Mouse (Mus musculus) kidney, postnatal 4 days (tissue): Measurements from ENCODE around the gene Tenm2.

Experiments
- DNase-seq, 2 experiments: peaks; one replicate each; pipeline ENCODE4 v3.0.0; 2021; ENCODE audit warnings: mixed read lengths in 2 of 2

Gene Tenm2

DNA sequence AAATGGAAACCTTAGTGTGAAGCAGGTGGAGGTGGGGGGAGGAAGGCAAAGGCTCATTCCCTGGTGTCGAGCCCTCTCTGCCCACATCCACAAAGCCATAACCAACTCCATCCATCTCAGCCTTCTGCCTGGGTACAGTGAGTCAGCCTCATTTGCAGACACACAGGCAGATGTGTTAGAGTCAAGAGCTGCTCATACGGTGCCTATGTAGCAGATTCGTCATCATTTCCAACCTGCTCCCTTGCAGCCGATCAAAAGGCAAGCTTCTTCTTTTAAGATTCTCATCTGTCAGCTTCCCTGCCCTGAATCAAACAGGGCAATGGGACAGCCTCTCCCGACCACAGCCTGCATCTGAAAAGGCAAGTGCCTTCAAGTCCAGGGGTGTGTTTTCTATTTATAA lies 979.0 kb downstream of the Tenm2 start:
- no peak for DNase-seq

DNA sequence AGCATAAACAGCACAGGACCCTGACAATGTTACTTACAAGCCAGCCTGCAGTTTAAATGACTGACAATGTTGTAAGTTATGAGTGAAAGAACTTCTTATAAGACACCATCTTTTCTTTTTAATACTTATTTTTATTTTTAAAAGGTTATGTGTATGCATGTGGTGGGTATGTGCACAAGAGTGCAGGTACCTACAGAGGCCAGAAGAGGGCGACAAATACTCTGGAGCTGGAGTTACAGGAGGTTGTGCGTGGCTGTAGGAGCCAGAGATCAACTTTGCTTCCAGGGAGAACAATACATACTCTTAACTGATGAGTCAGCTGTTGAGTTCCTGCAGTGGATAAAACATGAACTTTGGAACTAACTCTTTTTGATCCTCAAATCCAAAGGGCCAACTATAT lies 981.7 kb downstream of the Tenm2 start:
- no peak for DNase-seq

DNA sequence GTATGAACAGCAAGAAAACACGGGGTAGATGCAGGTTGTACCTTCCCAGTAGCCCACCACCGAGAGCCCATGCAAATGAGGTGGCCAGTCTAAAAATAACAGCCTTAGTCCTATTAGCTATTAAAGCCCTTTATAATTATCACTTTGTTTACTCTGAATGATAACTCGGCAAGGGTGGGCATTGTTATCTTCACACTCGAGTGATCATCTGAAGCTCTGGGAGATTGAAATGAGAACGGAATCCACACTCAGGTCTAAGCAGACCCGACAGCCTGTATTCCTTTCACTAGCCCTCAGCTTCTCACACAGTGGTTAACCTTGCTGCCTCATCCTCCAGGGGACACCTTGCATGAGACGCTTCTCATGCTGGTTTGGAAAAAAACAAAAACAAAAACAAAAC lies 985.7 kb downstream of the Tenm2 start:
- no peak for DNase-seq

DNA sequence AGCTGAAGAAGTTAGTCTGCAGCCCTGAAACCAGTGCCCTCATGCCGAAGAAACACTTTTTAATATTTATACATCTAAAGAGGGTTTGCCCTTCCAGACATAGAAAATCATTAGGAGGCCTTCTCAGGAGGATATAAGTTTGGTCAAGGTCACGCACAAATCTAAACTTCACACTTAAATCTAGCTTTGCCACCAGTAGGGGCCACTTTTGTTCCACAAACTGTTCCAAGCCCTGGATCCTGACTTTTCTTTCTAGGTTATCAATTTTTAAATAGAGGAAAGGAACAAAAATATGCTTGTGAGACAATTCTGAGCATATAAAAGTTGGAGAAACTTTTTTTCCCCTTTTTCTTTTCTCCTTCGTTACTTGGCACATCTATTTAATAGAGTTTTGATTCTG lies 989.6 kb downstream of the Tenm2 start:
- no peak for DNase-seq

DNA sequence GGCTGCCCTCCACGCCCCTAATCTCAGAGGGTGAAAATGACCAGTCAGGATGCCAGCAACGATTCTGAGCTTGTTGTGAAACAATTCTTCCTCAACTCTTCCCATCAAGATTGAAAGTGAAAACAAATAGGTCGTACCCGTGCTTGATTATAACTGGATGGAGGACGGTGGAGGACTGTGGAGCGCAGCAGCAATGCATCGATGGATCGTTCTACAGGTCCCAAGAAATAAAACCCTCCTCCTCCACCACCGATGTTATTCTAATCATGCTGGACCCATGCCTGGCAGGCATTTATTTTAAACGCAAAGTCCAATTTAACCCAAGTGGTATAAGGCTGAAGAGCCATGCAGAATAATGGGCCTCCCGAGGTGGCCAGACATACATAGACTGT lies 991.3 kb downstream of the Tenm2 start:
- DNase-seq: no peak

DNA sequence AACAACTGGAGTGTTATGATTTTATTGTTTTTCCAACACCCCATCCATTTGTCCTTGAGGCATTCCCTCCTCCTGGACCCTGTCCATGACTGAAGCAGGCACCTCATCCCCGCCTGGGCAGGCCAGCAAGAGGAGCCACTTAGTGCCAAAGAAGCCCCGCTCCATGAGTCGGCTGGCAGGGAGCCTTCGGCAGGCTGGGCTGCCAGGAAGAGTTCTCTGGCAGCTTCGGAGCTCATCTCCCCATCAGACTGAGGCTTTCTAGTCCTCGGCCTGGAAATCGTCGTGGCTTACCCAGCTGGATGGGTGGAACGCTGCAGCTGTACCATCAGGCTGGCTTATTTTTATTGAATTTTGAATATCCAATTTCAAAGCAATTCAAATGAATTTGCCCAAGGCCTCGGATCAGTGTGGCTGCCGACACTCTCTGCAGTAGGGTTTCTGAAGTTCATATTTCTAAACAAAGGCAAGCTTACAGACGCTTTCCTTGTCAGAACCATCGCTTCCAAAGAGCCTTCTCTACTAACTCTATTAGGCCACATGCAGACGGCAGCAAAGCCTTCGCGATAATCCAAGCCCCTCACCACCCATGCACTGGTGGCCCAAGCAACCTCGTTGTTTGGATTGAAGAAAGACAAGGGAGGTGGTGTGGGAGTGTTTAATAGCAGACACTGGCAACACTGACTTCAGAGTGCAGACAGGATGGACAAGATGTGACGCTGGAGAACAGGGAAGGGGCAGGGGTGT lies 991.8 kb downstream of the Tenm2 start:
- no peak for DNase-seq

DNA sequence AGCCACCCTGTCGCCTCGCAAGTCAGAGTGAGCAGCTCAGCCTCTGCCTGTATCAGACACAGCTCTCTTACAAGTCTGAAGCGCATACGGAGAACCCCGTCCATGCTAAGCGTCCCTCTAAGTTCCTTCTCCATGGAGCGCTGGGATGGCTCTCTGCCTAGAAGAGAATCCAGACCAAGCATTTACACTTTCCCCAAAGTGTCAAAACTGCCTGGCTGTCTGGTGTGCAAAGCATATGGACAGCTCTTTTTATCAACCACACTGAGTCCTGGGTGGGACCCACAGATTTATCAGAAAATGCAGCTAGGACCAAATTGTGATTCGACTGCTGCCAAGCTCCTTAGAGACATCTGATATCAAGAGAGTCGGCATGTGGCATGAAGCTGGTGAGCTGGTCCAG lies 996.9 kb downstream of the Tenm2 start:
- no peak for DNase-seq

DNA sequence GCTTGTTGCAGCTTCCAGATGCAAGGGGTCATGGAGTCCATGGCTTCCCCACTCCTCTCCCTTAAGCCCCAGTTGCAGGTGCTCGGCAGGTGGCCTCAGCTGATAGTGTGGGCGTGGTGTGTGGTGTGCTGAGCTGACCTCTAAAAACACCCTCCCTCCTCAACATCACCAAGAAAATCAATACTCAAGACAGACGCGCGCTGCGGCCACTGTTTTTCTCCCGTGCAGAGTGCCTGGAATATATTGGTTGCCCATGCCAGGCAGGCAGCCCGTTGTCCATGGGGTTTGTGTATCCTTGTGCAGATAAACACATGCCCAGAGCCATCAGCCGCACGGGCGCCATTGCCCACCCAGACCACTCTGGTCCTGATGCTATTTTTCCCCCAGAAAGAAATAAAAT lies 1007.1 kb downstream of the Tenm2 start:
- DNase-seq: no peak

DNA sequence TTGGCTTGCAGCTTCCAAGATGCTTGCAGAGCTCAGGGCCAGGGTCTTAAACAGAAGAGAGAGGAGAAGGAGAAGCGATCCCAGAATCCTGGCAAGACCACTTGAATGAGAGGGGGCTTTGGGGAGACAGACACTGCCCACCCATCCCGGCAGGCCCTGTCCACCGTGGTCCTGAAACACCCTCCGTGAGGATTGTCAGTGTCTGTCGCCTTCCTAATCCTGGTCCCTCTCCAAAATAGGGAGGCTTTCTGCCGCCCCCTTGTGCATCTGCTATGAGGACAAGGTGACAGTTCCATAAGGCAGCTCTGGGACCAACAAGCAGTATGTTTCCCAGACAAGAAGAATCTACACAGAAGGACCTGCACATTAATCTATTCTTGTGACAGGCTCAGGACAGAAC lies 1007.6 kb downstream of the Tenm2 start:
- DNase-seq: no peak

DNA sequence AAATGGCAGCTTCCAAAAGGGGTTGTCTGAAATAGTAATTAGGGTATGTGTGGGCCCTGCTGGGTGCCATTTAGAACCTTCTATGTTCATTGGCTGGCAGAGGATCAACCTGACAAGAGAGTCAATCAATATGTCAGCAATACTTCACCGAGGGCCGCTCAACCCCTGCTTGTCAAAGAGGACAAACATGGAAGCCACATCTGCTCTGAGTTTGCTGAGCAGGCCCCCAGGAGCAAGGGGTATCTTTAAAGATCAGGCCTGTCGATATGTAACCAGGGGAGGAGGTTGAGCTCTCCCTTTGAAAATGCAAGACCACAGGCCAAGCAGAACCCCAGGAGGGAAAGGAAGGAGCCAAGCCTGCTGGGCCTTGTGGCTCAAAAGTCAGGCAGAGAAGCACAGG lies 1009.7 kb downstream of the Tenm2 start:
- DNase-seq: no peak

DNA sequence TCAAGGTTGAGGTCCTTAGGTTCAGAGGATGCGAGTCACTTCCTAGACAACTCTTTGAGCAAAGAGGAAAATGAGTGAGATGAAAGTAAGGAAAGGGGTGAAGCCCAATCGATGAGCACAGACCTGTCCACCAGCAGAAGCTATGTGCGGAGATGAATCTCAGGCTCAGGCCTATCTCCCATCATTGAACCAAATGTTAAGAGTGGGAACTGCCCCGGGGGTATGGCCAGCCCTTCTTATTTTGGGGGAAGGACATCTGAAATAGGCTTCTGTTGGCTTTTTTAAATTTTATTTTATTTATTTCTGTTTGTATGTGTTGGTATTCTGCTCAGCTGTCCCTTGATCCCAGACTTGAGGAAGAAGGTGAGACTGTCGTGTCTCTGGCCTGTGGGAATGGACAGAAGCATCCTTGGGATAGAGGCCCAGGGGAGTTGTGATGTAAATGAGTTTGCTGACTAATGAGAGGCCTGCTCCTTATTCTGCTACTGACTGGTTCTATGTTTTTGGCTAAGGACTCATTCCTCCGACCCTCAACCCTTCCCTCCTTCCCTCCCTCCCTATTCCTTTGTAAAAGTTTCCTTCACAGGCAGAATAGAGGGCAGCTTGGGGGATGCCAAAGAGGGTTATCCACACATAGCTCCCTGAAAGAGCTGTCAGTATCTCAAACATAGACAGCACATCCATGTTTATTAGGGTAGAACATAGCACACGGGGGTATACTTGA lies 1011.9 kb downstream of the Tenm2 start:
- DNase-seq: no peak

DNA sequence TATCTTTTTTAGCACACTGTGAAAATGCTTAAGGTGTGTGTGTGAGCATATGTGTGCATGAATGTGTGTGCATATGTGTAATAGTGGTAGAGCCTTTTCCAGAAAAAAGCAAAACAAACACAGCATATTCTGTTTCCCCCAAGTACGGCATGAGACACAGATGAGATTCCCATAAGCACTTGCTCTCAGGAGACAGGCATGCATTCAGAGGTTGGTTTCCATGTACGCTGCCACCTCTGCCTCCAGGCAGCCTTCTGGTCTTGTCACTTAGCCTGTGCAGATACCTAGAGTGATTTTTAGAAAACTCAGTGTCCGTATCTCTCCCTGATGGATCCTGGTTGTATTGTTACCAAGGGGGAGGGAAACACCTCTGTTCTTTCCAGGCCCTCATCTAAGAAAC lies 1013.7 kb downstream of the Tenm2 start:
- no peak for DNase-seq

DNA sequence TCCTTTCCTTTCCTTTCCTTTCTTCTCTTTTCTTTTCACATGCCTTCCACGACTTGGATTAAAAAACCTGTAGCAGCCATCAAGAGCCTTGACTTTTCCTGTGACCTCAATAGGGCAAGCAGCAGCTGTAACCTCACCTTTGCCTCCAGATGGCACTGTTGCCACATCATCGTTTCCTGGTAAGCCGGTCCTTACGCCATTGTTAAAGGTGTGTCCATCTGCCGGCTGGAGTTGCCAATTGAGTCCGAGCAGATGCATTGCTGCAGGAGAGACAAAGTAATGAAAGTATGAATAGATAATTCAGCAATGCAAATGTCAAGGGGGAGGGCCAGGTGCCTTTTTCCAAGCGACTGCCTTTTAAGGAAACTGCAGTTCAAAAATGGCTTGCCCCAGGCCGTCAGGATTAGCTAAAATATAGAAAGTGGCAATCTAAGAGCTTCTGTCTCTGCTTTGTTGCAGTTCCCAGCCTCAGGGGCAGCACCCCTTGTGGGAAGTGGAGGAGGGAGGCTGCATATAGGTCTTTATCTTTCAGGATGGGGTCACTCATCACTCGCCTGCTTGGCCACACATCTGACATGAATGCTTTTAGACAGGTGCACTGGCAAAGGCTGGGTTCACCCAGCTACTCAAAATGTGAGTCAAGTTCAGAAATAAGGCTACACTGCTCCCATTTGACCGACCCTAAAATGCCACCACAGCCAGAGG lies 1014.3 kb downstream of the Tenm2 start:
- peak; percentile 84 to 85 for DNase-seq

DNA sequence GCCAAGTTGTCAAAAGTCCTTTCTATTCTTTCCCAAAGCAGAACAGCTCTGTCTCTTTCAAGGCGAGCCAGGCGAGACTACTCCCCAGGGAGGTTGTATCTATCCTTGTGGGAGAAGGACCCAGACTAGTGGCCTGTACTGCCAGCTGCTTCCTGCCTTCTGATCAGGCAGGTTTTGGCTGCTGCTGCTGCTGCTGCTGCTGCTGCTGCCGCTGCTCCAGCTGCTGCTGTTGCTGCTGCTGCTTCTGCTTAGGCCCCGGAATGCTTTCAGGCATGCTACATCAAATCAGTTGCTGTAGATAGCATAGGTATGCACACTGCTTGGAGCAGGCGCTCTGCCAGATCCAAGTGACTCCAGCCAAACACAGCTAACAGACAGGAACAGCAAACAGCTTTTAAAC lies 1015.1 kb downstream of the Tenm2 start:
- DNase-seq: peak; percentile 19 to 28

DNA sequence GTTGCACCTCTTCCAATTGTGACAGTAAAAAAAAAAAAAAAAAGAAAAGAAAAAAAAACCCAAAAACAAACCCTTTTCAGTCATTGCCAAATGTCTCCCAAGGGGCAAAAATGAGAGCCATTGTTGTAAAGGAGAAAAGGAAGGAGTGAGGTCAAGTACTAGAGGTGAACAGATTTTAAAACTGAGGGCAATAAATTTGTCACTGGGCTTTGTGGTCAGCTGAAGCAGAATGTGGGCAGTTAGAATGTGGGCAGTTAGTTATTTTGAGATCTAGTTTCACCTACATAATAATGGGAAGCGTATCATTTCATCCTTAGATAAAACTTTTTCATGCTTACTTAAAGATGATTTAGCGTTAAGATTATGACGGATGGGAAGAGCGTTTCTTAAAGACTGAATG lies 1016.2 kb downstream of the Tenm2 start:
- DNase-seq: no peak

DNA sequence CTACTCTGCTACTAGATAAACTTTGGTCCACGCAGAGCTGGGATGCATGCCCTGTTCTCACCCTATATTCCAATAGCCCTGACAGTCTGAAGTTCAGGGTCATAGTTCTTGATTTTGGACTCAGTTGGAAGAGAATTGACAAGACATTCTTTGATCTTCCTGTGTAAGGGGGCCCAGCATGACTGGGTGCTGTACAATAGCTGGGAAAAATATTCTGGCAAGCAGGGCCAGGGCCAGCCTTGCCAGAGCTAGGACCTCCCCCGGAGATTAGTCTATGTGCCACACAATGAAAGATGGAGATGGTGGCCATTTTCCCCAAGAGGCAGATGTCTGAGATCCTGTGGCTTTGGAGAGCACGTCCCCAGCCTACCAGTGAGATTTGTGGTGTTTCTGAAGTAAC lies 1021.2 kb downstream of the Tenm2 start:
- DNase-seq: no peak

DNA sequence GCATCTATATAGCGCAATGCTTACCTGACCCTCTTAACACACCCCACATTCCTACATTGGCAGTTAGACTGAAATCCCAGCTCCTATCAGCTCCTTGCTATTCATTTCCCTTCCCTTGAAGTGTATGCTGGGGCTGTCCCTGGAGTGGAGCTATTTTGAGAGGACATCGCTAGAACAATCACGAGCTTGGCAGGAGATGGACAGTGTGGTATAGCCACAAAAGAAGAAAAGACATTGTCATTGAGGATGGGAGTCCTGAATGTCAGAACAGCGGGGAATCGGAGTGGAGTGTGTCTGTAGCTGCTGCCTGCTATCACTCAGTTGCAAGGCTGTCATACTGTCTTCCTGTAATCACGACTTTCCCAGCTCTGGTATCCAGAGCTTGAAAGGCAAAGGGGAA lies 1031.4 kb downstream of the Tenm2 start:
- DNase-seq: no peak

DNA sequence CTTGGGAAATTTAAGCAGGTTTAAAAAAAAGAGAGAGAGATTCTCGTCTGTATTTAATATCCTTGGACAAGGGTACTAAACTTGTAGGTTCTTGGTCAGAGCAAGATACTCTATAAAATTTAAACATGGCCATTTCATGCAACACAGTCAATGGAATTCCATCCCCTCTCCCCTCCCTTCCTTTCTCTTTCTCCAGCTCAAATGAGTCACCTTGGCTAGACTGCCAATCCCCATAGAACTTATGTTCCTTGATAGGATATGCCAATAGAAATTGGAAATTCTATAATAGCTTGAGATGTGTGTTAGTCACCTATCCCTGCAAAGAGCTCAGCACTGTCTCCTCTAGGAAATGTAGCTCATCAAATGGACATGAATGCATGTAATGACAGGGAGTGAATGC lies 1031.9 kb downstream of the Tenm2 start:
- no peak for DNase-seq

DNA sequence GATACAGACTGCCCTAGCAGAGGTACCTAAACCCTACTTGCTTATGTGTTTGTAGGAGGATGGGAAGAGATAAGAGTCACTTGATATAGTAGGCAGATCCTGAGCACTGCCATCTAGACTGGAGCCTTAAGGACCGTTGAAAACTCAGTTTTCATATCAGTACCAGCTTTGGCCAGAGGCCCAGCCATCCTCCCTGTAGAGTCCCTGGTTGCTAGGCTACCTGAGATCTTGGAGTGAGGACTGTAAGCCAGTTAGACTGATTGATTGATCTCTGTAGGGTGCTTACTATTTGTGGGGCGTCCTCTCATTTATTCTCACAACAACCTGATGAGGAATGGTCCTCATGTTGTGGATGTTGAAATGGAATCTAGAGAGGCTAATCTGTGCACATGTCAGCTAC lies 1041.4 kb downstream of the Tenm2 start:
- no peak for DNase-seq

DNA sequence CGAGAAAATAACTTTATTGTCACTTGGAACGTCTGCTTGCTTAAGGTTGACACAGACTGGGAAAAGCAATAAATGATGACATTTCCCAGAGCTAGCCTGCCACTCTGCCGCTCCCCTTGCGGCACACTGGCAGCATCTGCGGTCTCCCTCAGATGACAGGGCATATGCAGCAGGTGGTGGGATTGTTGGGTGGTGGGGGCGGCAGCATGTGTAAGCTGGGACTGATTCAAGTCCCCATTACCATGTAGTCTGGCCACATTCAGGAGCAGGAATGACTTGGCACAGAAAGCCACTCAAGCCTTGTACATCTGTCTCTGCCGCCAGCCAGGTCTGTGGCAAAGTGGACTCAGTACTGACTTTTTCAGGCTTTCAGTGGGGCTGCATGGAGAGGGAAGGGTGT lies 1059.7 kb downstream of the Tenm2 start:
- no peak for DNase-seq

DNA sequence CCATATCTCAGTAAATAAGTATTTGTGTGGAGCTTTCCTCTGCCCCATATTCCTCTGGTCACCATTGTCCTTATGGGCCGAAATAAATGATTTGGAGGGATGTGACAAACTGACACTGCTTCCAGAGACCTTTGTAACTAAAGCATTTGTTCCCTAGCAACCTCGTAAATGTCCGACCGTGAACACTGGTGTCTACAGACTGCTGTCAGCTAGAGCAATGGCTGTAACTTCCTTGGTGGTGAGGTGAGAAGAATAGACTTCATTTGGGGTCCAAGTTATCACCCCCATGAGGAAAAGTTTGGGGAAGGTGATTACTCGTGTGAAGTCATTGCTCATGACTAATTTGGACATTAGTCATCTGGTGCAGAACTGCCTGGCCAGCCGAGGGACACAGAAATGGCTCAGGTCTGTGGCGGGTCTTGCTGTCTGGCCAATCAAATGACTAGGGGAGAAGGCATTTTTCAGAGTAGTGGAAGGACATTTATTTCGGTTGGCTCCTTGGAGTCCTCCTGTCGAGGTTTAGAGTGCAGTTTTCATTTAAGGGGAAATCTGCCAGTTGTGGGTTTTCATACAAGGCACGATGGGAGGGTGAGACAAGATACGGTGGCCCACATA lies 1062.6 kb downstream of the Tenm2 start:
- DNase-seq: no peak

DNA sequence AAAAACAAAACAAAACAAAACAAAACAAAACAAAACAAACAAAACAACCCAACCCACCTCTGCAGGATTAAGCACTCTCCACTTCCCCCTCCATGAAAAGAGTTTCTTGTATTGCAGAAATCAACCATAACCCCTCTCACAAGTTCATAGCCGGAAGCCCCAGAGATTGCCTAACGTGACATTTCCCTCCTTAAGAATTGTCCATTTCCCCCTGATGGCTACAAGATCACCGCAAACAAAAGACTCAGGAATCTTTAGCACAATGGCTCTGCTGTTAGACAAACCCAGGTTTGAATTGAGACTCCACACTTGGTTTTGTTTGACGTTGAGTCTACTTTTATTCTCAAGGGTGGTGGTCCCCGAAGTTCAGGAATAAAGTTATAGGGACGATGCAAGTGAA lies 1063.2 kb downstream of the Tenm2 start:
- no peak for DNase-seq

DNA sequence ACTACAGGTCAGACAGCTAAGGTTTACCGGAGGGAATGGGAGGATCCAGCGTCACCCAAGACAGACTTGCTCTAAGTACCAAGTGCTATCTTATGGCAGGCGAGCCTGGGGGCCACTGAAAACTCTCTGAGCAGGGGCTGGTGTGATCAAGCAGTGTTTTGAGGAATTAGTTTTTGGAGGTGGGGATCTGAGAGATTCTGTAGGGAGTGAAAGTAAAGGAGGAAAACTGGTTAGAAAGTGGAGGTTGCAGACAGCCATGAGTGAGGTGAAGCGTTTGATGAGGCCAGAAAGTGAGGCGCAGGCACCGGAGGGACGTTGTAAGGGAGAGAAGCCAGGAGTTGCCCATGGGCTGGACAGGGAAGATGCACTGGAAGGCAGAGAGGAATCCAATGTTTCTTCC lies 1063.8 kb downstream of the Tenm2 start:
- DNase-seq: no peak

DNA sequence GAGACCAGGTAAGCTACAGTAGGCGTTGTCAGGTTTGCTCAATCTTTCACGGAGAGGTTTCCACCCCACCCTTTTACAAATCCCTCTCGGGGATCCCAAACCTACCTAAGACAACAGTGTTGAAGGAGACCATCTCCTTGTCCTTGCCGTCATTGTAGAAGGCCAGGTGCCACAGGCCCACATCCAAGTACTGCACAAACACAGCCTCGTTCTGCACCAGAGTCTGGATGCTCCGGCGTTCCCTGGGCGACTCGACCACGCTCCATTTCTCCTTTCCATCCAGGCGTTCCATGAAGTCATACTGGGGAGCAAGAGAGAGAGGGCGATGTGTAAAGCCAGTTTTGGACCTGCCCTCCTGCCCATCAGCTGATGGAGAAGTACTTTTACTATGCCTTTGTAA lies 1064.5 kb downstream of the Tenm2 start:
- DNase-seq: no peak
